Mouse (Mus musculus) brain, adult 2 months (tissue): ENCODE measurements at regions not wholly inside any gene's neighbourhood (a gene's known extent, or its start where the extent isn't known, plus 50 kb on each side); places are given as distances from the start of the nearest gene placed in this dataset.
"Not testable (repeated sequence)": the region's sequence is repeated elsewhere in the genome, so short reads cannot be mapped to it uniquely, and the experiment has no call there.

Experiments
- DNase-seq: peaks from one replicate; pipeline ENCODE4 v3.0.0; 2011; ENCODE audit warnings: low read depth, low spot score

- no peak for DNase-seq
Observed at GRCm38 (mm10) chrX:92981141-92981540, 305.1 kb upstream of the Arx start.

DNA sequence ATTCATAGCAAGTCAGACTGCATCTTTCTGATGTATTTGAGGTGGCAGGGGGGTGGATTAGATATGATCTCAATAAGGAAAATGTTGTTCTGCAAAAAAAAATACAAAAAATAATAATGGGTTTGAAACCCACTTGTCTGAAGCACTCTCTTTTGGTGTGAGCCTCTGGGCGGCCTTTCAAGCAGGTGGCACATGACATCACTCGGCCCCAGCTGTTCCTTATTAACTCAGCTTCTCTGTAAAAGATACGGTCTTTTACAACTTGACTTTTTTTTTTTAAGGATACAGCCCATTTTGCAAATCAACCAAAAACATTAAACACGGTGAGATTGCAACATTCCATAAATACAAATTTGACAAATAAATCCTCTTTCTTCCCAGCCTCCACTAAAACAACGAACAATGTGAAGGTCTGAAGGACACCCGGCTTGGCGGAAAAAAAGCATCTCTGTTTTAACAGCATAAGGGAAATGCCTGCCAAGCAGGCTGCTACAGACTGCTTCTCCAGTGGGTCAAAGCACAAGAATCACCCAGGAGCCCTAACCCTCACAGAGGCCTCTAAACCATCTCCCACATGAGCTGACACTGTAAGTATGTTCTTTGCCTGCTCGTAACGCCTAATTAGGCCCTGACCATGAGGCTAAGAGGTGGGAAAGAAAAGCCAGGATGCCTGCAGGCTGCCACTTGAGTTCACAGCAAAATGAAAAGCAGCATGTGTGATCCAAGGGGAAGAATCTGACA is 283.8 kb upstream of the Arx start:
- DNase-seq = peak; percentile 3

GRCm38 (mm10) chrX:93006681-93007080 is 279.6 kb upstream of the Arx start:
- DNase-seq = peak; percentile 70

DNA sequence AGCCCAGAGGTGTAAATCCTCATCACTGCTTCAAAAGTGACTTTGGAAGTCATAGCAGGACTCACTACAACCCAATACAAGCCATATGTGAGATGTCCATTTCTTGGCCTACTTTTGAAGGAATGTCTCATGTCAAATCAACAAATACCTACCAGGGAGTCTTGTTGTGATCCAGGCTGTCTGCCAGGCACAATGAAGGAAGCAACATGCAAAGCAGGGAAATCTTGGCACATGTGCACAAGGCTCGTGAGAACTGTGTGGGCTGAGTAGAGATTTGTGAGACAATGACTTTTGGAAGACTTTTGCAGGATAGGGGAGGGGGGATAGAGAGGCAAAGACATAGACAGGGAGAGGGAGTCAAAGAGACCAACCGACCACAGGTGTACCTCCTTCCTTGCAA is 274.7 kb upstream of the Arx start:
- peak; percentile 8 for DNase-seq

GRCm38 (mm10) chrX:93016391-93016790 is 269.9 kb upstream of the Arx start:
- no peak for DNase-seq

- DNase-seq = peak; percentile 35
Observed at GRCm38 (mm10) chrX:93041096-93041495, 245.1 kb upstream of the Arx start.

GRCm38 (mm10) chrX:93042736-93043135 is 243.5 kb upstream of the Arx start:
- DNase-seq = peak; percentile 7

DNA sequence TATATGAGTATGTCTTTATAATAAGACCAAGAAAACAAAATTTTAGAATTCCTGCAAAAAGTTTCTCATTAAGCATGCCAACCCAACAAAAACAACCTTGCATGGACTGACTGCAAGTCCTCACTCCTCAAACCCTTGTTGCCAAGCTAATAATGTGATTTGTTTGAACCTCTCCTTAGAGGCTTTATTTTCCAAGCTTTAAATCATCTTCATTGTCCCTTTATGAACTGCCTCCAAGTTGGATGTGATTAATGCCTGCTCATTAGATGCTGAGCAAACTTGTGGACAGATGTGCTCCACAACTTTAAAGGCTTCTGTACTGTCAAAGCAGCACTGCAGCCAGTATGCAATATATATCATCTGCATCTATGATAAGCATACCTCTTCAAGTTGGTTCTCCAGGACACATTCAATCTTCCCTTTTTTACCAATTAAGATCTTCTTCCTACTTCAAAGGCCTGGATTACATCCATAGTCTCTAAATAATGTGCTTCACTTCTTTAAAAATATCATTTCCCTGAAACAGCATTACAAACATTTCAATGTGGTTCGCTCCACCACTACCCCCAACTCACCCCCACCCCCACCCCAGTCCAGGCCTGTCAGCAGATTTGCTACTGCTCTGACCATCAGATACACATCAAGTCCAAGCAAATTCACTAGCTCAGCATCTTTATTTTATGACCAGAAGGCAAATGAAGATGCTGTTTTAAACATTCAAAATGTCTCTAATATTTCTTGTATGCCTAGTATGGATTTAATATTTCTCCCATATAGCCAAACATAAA is 237.1 kb upstream of the Arx start:
- DNase-seq = no peak

DNA sequence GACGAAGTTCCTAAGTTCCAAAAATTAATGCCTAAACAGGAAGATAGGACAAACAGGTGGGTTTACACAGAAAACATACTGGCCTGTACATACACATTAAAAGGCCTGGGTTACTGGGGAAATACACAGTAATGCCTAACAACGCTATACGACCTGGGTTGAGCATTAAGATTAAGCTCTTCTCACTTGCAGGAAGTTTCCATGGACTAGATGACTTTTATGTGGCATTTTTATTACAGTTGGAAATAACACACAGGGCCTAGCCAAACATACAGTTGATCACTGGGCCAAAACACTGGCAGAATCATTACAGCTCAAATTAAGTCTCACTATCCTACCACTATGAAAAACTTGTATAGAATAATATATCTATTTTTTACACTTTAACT is 236.5 kb upstream of the Arx start:
- DNase-seq = no peak

GRCm38 (mm10) chrX:93059533-93059932 is 226.7 kb upstream of the Arx start:
- DNase-seq = no peak

GRCm38 (mm10) chrX:93068884-93069283 is 217.4 kb upstream of the Arx start:
- DNase-seq = peak; percentile 19

- DNase-seq = peak; percentile 83
Observed at GRCm38 (mm10) chrX:93069569-93070289, 216.5 kb upstream of the Arx start.

GRCm38 (mm10) chrX:93070290-93070611 is 216.0 kb upstream of the Arx start:
- no peak for DNase-seq

DNA sequence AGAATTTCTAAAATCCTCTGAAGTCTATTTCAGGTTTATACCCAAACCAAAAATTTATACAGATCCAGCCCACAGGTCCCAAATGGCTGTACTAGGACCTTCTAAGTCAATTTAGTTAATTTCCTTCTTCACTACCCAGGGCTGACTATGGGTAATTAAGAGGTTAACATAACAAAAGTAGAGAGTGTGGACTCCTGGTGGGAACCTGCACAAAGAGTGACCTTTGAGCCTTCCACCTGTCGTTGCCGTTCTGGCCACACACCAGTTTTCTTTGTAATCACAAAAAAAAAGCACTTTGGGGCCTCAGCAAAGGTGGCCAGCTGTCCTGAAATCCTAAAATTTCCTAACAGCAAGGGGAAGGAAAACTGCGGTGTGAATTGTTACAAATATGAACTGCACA is 197.3 kb upstream of the Arx start:
- no peak for DNase-seq

- DNase-seq = no peak
Observed at GRCm38 (mm10) chrX:93097551-93097950, 188.7 kb upstream of the Arx start.

DNA sequence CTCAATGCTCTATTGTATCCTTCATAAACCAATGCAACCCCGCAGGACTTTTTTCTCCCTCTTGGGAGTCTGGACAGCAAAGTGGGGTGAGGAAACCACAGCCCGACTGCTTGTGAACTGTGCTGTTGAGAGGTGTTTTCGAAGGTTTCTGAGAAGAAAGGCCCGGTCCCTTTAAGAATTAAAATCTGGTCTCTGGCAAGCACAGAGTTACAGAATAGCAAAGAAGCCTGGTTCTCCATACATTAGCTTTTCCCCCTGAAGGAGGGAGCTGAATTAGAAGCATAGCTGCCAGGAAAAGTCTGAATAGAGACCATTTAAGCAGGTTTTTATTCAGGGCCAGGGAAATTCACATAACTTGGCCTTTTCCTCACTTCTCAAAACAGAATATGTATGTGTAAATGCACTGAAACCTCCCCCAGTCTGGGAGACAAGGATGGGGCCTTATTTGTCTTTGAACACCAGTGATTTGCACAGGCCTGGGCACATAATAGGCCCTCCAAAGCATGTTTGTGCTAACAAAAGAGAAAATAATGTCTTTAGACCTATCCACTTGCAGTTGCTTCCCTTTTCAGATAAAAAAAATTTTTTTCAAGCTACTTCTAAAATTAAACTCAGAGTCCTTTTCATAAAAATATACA is 178.2 kb upstream of the Arx start:
- DNase-seq = no peak

DNA sequence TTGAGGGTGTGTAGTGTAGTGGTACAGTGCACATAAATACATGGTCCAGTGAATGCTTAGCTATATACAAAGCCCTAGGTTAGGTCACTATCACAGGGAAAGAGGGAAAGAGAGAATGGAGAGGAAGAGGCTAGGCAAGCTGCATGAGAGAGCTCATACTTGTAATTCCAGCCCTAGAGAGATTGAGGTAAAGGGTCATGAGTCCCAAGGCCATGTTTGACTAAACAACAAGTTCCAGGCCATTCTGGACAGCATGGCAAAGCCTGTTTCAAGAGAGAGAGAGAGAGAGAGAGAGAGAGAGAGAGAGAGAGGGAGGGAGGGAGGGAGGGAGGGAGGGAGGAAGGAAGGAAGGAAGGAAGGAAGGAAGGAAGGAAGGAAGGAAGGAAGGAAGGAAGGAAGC is 131.9 kb upstream of the Arx start:
- DNase-seq = not testable (repeated sequence)

DNA sequence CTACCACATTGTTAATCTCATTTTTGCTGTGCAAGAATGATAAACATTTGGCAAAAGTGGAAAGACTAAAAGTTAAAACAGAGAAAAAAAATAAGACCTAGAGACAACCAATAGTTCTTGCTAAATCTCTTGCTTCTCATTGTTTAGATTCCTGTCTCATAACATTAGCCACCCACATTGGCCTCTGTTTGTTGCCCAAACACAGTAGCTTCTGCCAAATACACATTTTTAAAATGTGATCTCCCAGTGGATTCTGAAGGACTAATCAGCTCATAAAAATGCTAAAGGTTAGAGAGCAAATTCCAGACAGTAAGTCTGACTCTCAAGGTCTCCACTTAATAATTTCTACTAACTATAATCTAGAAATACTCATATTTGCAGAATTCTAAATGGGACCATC is 127.1 kb upstream of the Arx start:
- DNase-seq = no peak

GRCm38 (mm10) chrX:93160956-93161355 is 125.3 kb upstream of the Arx start:
- peak; percentile 0 for DNase-seq
